Mouse (Mus musculus): ENCODE results near the gene Fam184a. TPM values are rescaled to one million over a fixed set of nuclear protein-coding genes. Genes with fewer than 3 reads are reported as not detected.

Fam184a gene
- not detected for polyA plus RNA-seq (2017; shearing (Covaris generic))

DNA sequence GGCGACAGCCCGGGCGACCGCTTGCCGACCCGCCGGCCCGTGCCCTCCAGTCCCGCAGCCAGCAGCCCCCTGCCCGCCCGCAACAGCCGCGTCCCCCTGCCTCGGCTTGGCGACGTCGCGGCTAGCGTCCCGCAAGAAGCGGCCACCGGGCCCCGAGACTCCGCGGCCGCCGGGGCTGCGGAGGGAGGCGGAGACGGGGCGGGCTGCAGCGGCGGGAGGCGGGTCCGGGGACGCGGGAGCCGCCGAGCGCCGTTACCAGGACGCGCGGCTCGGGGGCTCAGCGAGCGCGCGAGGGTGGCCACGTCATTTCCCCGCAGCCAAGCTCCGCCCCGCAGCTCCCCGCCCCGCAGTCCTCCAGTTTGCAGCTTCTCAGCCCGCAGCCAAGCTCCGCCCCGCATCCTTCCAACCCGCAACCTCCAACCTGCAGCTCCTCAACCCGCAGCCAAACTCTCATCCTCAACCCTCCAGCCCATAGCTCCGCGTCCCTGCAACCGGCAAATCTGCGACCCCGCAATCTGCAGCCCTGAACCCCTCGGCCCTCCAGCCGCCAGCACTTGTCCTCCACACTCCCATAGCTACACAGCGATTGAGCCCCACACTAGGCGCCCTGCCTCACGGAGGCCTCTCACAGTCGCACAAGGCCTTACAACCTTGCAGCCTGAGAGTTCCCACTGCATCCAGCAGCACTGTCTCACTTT, at the start of gene Fam184a:
Gene Fam184a (minus strand): TSS at position 169 of the 698 bp plus-strand sequence.

DNA sequence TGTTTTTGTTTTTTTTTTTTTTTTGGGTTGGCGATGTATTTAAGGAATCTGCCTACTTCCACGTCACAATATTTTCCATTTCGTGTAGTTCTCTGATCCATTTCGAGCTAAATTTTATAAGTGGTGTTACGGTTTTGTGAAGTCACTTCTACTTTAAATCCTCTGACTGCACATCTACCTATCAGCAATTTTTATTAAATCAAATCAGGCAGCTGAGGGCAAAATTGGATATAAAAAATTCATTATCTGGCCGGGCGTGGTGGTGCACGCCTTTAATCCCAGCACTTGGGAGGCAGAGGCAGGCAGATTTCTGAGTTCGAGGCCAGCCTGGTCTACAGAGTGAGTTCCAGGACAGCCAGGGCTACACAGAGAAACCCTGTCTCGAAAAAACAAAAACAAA, 120.6 kb downstream of the Fam184a start, which contains the start of gene Mcm9:
Gene Mcm9 (minus strand): TSS at position 101 of the 400 bp plus-strand sequence.

DNA sequence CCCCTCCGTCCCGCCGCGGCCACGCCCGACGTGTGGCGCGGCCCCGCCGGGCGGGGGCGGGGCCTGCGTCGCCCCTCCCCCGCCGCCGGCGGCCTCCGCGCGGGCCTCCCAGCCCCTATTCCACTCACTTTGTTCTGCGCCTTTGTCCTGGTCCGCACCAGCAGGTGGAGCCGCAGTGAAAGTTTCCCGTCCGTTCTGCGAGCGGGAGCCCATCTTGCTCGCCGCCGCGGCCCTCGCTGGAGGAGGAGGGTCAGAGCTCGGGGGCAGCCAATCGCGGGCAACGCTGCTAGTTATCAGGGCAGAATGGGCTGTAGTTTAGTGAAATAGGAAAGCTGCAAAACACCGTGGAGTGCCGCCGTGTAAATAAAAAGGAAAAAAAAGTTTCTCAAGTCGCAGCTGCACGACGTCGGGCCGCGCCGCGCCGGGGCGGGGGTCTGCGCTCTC, 154.2 kb downstream of the Fam184a start, which contains the start of gene Asf1a:
Gene Asf1a (plus strand): TSS at position 81 of the 444 bp plus-strand sequence.

Other genes starting within 250 kb of the Fam184a start
- gene Asf1a, start 154.4 kb downstream of the Fam184a start, polyA plus RNA-seq (2017; shearing (Covaris generic)), result 20.5 TPM
- gene Mcm9, start 120.7 kb downstream of the Fam184a start, polyA plus RNA-seq (2017; shearing (Covaris generic)), result 2.2 TPM

Measured in activated CD4-positive, CD25-positive, alpha-beta regulatory T cell, adult 9 weeks (primary cell).